Mouse (Mus musculus): ENCODE results near the gene Zdhhc23. TPM values are rescaled to one million over a fixed set of nuclear protein-coding genes. Genes with fewer than 3 reads are reported as not detected.

The Zdhhc23 gene
- total RNA-seq, 2 experiments from 2014 or later, result 0.73 to 1.9 TPM

- DNase-seq (ENCODE audit: low spot score in 2 of 2), result no peak
Measured at GRCm38 (mm10) chr16:43971189-43971588, 8.4 kb downstream of the Zdhhc23 start.

DNA sequence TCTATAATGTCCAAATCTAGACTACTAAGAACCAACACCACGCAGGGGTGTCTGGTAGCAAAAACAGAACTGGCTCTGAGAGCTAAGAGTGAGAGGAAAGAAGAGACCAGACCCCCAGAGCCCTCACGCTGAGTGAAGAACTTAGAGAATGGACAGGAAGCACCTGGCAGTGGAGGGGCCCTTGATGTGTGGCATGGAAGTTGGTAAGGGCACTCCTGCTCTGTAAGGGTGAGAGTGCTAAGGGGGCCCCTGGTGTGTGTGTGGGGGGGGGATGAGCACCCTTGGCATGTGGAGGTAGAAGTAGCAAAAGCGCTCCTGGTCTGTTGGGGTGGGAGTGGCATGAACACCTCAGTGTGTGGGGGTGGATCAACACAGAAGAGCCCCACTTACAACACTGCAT lies 9.2 kb downstream of the Zdhhc23 start:
- no peak for DNase-seq (ENCODE audit: low spot score in 2 of 2)

GRCm38 (mm10) chr16:43965781-43966389 lies 13.7 kb downstream of the Zdhhc23 start:
- no peak for DNase-seq (ENCODE audit: low spot score in 2 of 2)

- no peak for DNase-seq (ENCODE audit: low spot score in 2 of 2)
Measured at GRCm38 (mm10) chr16:43963780-43964179, 15.8 kb downstream of the Zdhhc23 start.

DNA sequence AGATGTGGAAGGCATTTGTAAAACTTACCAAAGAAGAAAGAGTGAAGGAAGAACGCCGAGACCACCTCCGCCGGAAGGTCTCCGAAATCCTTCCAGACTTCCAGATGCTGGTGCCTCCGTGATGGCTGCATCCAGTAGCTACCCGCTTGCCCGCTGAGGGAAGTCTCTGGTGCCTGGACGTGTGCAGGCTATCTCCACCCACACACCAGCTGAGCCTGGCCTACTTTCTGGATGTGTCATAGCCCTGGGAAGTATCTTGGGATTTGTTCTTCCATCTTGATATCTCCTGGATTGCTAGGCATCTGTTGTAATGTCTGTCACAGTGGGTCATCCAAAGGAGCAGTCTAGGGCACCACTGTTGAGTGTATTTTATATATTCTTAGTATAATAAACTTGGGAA lies 16.3 kb downstream of the Zdhhc23 start:
- no peak for DNase-seq (ENCODE audit: low spot score in 2 of 2)

DNA sequence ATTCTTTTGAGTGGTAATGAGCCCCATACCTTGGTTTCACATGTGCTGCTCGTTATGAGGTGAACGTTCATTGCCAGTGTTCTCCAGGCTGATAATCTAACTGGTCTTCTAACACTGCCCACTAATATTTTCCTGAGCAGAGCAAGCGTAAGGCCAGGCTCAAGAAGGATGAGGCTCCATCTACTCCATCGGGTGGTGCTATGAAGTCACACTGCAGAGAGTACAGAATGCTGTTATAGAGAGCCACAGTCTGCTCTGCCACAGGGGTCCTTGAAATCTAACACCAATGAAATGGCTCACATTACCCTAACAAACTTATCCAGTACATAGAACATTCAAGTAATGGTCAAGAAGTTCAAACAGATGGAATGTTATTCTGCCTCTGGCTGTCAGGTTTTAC lies 21.6 kb downstream of the Zdhhc23 start:
- DNase-seq (ENCODE audit: low spot score in 2 of 2), result no peak

GRCm38 (mm10) chr16:43954913-43955312 lies 24.7 kb downstream of the Zdhhc23 start:
- no peak for DNase-seq (ENCODE audit: low spot score in 2 of 2)

DNA sequence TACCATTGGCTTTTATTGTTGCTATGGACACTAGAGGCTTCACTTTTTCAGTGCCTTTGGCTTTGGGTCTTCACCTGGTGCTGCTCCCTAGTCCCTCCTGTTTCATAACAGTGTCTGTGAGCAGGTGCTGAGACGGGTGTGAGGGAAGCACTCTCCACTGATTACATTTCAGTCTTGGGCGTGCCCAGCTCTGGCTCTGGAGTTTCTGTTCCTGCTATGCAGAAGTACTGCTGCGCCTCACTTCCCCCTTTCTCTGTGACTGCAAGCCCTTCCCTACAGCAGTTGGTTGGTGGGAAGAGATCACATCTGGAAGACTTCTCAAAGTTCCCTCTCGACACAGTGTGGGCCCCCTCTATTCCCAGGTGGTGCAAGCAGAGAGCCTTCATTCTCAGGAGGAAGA lies 28.0 kb downstream of the Zdhhc23 start:
- DNase-seq (ENCODE audit: low spot score in 2 of 2), result no peak

- no peak for DNase-seq (ENCODE audit: low spot score in 2 of 2)
Measured at GRCm38 (mm10) chr16:43945869-43946268, 33.7 kb downstream of the Zdhhc23 start.

DNA sequence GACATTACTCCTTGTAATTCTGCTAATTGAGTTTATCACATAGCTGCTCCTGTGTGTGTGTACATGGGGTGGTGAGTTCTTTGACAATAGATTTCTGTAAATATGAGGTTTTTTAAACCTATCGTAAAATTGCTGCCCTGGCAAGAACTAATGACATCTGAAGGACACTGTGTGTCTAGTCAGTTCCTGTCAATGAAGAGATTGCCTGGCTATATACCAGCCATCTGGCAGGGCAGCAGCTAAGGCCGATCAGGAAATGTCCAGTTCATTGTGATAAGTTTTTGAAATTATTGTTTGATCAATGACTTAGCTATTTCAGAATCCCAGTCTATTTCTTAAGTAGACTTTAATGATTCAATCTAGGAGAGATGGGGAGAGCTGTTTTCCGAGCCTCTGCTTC lies 34.2 kb downstream of the Zdhhc23 start:
- no peak for DNase-seq (ENCODE audit: low spot score in 2 of 2)

DNA sequence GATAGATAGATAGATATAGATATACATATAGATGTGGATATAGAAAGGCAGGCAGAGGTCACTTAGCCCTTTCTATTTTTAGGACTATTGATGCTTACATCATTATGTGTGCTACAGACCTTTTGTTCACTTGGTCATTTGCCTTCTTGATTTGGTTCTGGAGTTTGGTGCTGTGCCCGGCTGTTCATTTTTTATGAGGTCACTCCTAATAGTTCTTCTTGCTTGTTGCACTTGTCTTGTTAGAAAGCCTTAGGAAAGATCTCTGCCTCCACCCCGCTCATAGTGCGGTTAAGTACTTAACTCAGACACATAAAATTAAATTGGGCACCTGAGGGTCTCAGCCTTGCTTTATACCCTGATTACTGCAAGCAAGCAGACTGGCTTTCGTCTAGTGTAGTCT lies 38.7 kb downstream of the Zdhhc23 start:
- no peak for DNase-seq (ENCODE audit: low spot score in 2 of 2)

DNA sequence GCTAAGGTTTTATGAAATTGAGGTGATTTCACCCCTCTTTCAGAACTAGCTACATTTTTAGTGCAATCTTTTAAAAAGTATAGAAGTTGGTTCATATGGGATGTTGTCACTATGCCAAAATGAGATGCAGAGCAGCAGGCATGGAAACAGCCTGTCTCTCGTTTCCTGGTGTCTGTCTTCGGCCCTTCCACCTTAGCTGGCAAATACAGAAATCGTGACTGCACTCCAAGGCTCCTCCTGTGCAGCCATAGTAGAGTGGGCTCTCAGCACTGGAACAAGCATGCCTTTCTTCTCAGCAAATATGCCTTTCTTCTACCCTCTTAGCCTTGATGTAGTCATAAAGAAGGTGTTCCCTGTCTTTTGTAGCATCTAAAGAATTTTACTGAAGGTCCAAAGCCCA lies 43.7 kb downstream of the Zdhhc23 start:
- no peak for DNase-seq (ENCODE audit: low spot score in 2 of 2)

DNA sequence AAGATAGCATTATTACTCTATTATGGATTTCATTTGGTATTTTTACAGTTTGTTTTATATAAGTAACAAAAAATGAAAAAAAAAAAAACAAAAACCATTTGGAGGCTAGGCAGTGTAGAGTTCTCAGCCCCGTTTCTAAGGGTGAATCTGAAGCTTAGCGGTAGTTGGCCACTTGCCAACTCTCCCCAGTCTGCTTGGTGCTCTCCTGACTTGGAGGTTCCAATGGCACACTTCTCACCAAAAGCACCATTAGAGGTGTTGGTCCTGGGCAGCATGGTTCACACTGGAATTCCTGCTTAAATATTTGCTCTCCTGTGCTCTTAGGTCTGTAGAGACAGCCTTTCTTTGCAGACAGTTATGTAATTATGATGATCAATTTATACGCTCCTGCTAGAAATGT lies 44.2 kb downstream of the Zdhhc23 start:
- no peak for DNase-seq (ENCODE audit: low spot score in 2 of 2)

- DNase-seq (ENCODE audit: low spot score in 2 of 2), result no peak
Measured at GRCm38 (mm10) chr16:43934856-43935255, 44.7 kb downstream of the Zdhhc23 start.

DNA sequence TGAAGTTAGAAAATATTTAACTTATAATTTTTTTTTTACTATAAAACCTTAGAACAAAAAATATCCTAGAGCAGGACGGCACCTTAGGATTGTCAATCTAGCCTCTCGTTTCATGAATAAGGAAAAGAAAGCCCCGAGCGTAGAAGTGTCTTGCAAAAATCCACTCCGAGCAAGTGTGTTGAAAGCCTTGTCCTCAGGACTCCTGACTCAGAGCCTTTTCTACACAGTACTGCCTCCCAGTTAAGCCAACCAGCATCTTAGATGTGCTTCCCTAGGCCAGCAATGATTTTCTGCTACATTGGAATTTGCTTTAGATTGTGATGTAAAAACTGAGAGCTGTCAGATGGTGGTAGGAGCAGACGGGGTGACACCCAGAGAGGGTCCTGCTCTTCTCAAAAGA lies 46.5 kb downstream of the Zdhhc23 start:
- no peak for DNase-seq (ENCODE audit: low spot score in 2 of 2)

GRCm38 (mm10) chr16:43932319-43932718 lies 47.3 kb downstream of the Zdhhc23 start:
- no peak for DNase-seq (ENCODE audit: low spot score in 2 of 2)

- no peak for DNase-seq (ENCODE audit: low spot score in 2 of 2)
Measured at GRCm38 (mm10) chr16:43931502-43931901, 48.1 kb downstream of the Zdhhc23 start.

DNA sequence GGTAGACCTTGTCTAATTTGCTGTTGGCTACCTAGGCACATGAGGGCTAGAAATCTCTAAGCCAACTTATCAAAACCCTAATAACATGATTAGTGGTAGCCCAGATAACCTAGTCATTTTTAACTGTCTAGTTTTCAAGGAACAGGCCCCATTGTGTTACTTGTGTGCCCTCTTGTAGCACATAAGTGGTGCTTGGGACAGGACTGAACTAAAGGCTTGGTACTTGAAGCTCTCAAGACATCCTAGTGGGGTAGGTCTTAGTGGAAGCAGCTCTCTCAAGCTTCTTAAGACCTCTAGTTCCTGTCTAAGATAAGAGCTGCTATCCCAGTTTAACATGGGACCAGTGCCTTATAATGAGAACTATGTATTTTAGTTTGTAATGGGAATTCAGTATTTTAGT lies 49.0 kb downstream of the Zdhhc23 start:
- DNase-seq (ENCODE audit: low spot score in 2 of 2), result no peak

GRCm38 (mm10) chr16:43926341-43926859 lies 53.2 kb downstream of the Zdhhc23 start, which contains the start of gene Qtrt2:
TSS of gene Qtrt2 (minus strand) at chr16:43926809.
- DNase-seq (ENCODE audit: low spot score in 2 of 2), result no peak

DNA sequence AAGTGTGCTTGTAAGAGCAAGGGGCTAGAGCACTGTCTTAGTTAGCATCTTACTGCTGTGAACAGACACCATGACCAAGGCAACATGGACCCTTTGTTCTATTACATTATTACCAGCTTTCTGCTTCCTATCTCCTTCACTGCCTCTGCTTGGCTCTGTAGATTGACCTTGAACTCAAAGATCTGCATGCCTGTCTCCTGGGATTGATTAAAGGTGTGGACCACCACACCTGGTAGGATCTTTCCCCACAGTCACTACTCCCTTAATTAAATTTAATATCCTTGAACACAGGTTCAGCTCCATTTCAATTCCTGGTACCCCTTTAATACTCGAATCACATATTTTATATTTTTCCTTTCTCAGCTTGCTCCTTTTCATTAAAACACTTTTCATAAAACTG lies 53.7 kb downstream of the Zdhhc23 start:
- DNase-seq (ENCODE audit: low spot score in 2 of 2), result no peak

DNA sequence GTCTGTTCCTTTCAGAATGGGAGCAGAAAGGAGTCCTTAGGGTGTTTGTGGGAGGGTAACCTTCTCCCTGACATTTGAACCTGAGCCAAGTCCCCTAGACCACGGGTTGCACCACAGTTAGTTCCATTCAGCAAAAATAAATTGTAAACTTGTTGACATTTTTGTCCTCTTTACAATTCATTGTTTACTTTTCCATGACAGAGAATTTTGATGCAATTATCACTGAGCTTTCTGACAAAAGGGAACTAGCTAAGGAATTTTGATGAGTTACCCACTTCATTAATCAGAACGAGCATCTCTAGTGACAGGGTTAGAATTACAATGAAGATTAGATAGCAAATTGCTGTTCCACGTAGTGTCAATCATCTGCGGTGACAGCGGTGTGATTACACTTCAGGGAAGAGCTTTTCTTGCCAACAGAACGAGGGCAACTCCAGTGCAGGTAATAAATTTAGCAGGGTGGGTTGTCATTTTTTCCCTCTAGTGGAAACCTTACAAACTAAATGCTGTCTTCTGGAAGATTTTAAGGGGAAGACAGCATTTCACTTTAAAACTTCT lies 54.5 kb downstream of the Zdhhc23 start:
- DNase-seq (ENCODE audit: low spot score in 2 of 2), result no peak

GRCm38 (mm10) chr16:43922630-43923029 lies 57.0 kb downstream of the Zdhhc23 start:
- DNase-seq (ENCODE audit: low spot score in 2 of 2), result no peak

DNA sequence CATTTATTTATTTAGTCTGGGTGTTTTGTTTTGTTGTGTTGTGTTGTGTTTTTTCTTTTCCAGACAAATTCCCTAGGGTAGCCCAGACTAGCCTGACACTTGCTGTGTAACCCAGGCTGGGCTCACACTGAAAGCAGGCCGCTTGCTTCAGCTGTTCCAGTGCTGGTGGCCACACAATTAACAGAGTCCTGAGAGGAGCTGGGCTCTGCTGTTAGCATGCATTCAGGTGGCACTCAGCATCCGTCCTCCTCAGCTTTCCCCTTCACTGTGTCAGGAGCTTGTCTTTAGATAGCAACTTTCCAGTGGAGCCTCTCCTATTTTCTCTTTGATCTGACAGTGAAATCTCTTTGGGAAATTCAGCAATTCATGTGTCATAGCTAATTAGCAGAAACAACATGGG lies 57.6 kb downstream of the Zdhhc23 start:
- DNase-seq (ENCODE audit: low spot score in 2 of 2), result no peak
